Mouse (Mus musculus): ENCODE data around the gene Farp1.

DNA sequence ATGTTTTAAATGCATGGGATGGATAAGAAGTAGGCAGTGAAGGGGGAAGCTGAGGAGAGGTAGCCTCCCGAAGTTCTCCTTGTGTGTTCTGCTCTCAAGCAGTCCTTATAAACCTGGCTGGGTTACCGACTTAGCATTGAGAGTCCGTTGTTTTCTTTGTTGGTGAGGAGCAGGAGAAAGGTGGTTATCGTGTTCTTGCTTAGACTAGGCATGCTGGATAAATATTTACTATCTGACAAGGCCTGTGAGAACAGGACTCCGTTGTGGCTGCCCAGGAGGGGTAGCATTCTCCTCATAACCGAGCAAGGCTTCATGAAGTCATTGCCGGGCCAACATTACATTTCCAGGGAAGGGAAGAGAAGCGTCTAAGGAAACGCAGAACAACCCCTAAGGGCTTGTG, 135.3 kb downstream of the Farp1 start:
- no peak for TF ChIP-seq HCFC1 (IDR thresholded peaks at IDR 0.05; ENCODE audit: borderline replicate concordance, insufficient read depth, low read length)
- no peak for TF ChIP-seq MAFK (IDR thresholded peaks at IDR 0.05; ENCODE audit: insufficient read depth, low read depth, low read length)
- no peak for TF ChIP-seq ZC3H11A (IDR thresholded peaks at IDR 0.05; ENCODE audit: borderline replicate concordance, low read depth, low read length)
- no peak for TF ChIP-seq ZNF384 (IDR thresholded peaks at IDR 0.05; ENCODE audit: low read depth, low read length)
- no peak for TF ChIP-seq CHD2 (IDR thresholded peaks at IDR 0.05; ENCODE audit: low read depth, low read length)

All from ES-E14 (cell line).